Mouse (Mus musculus): ENCODE results near the gene Actg1. TPM values are rescaled to one million over a fixed set of nuclear protein-coding genes. Genes with fewer than 3 reads are reported as not detected.
A peak's percentile ranks its signal among the peaks of the same experiment; 100 is the strongest.

The Actg1 gene
- polyA plus RNA-seq, 1 experiment from 2014 or later: 3,928 TPM

- H3K36me3 ChIP-seq: no peaks in the 10 kb centered on the region
- 32% methylated on average over 16 of the region's 16 CpGs for WGBS
- no peaks in the 10 kb centered on the region for H3K9me3 ChIP-seq
- H3K4me2 ChIP-seq (replicated peaks): peak overlapping the region; percentile 89
- H3K4me3 ChIP-seq (replicated peaks): peak overlapping the region; percentile 52
- no peaks in the 10 kb centered on the region for H3K27me3 ChIP-seq
- H3K27ac ChIP-seq: peak overlapping the region; percentile 99
- peaks cover 48% of the 10 kb centered on the region for H3K4me1 ChIP-seq (replicated peaks)
- ATAC-seq: no peak
- H3K9ac ChIP-seq (replicated peaks): peak overlapping the region; percentile 57
These were observed 33.5 kb downstream of the Actg1 start for GRCm38 (mm10) chr11:120314721-120315415.

GRCm38 (mm10) chr11:120313906-120314685 lies 34.2 kb downstream of the Actg1 start:
- Histone ChIP-seq H3K4me3 (replicated peaks) (no peak overlapping the region), H3K27me3 (0 out of 2 replicates have a peak, but pooled peaks cover 2% of the 10 kb centered on the region), H3K36me3 (no peaks in the 10 kb centered on the region), H3K4me2 (replicated peaks) (no peak overlapping the region), H3K27ac (peak overlapping the region; percentile 99), H3K9ac (replicated peaks) (0 out of 2 replicates have a peak overlapping the region, but pooled peaks have one; percentile 19), H3K9me3 (no peaks in the 10 kb centered on the region), H3K4me1 (replicated peaks) (peaks cover 48% of the 10 kb centered on the region)
- 55% methylated on average over 6 of the region's 6 CpGs for WGBS
- ATAC-seq: no peak

GRCm38 (mm10) chr11:120312069-120312468 lies 36.3 kb downstream of the Actg1 start:
- WGBS: 81% methylated on average over 6 of the region's 6 CpGs
- H3K27ac ChIP-seq: peak overlapping the region; percentile 95; the same call in 1 of the 2 replicates
- no peak overlapping the region for H3K4me3 ChIP-seq (replicated peaks)

GRCm38 (mm10) chr11:120311561-120311960 lies 36.8 kb downstream of the Actg1 start:
- Histone ChIP-seq H3K4me1 (replicated peaks) (peaks cover 55% of the 10 kb centered on the region), H3K27me3 (peaks cover 14% of the 10 kb centered on the region), H3K36me3 (no peaks in the 10 kb centered on the region), H3K4me3 (replicated peaks) (peak overlapping the region; percentile 42), H3K27ac (peak overlapping the region; percentile 95), H3K4me2 (replicated peaks) (peak overlapping the region; percentile 71), H3K9me3 (no peaks in the 10 kb centered on the region), H3K9ac (replicated peaks) (peak overlapping the region; percentile 71)
- ATAC-seq: no peak
- WGBS: 46% methylated on average over 10 of the region's 10 CpGs

More at GRCm38 (mm10) chr11:120312069-120312468, 36.3 kb downstream of the Actg1 start:
- Histone ChIP-seq H3K36me3 (no peaks in the 10 kb centered on the region), H3K4me1 (replicated peaks) (peaks cover 55% of the 10 kb centered on the region), H3K27me3 (peaks cover 9% of the 10 kb centered on the region; the same call in 1 of the 2 replicates), H3K4me2 (replicated peaks) (no peak overlapping the region), H3K9ac (replicated peaks) (no peak overlapping the region), H3K9me3 (no peaks in the 10 kb centered on the region)
- no peak for ATAC-seq

- 3% methylated on average over 45 of the region's 45 CpGs for WGBS
- Histone ChIP-seq H3K9me3 (no peaks in the 10 kb centered on the region), H3K36me3 (no peaks in the 10 kb centered on the region), H3K4me2 (replicated peaks) (peak overlapping the region; percentile 71), H3K9ac (replicated peaks) (peak overlapping the region; percentile 71), H3K4me1 (replicated peaks) (peaks cover 59% of the 10 kb centered on the region), H3K27me3 (peaks cover 21% of the 10 kb centered on the region), H3K27ac (peak overlapping the region; percentile 95), H3K4me3 (replicated peaks) (peak overlapping the region; percentile 42)
- peak; percentile 93 for ATAC-seq
These were observed 37.5 kb downstream of the Actg1 start for GRCm38 (mm10) chr11:120310813-120311312.

- Histone ChIP-seq H3K4me2 (replicated peaks) (no peak overlapping the region), H3K27ac (no peak overlapping the region), H3K4me1 (replicated peaks) (peaks cover 60% of the 10 kb centered on the region), H3K27me3 (peaks cover 23% of the 10 kb centered on the region), H3K9ac (replicated peaks) (no peak overlapping the region; the same call in 1 of the 2 replicates), H3K4me3 (replicated peaks) (no peak overlapping the region), H3K36me3 (no peaks in the 10 kb centered on the region), H3K9me3 (no peaks in the 10 kb centered on the region)
- WGBS: 55% methylated on average over 15 of the region's 15 CpGs
- no peak for ATAC-seq
These were observed 39.7 kb downstream of the Actg1 start for GRCm38 (mm10) chr11:120308441-120309320.

- 5% methylated on average over 19 of the region's 19 CpGs for WGBS
- ATAC-seq: no peak
- Histone ChIP-seq H3K9ac (replicated peaks) (peak overlapping the region; percentile 2; the same call in 1 of the 2 replicates), H3K27ac (no peak overlapping the region), H3K36me3 (no peaks in the 10 kb centered on the region), H3K4me2 (replicated peaks) (peak overlapping the region; percentile 10; the same call in 1 of the 2 replicates), H3K9me3 (no peaks in the 10 kb centered on the region), H3K27me3 (peaks cover 30% of the 10 kb centered on the region), H3K4me3 (replicated peaks) (no peak overlapping the region), H3K4me1 (replicated peaks) (peaks cover 64% of the 10 kb centered on the region)
These were observed 40.5 kb downstream of the Actg1 start for GRCm38 (mm10) chr11:120307566-120308430.

- H3K4me2 ChIP-seq (replicated peaks): peak overlapping the region; percentile 10; the same call in 1 of the 2 replicates
- H3K9me3 ChIP-seq: no peaks in the 10 kb centered on the region
- H3K9ac ChIP-seq (replicated peaks): 0 out of 2 replicates have a peak overlapping the region, but pooled peaks have one; percentile 2
- H3K4me3 ChIP-seq (replicated peaks): no peak overlapping the region
- ATAC-seq: no peak
- WGBS: 10% methylated on average over 5 of the region's 5 CpGs
- H3K36me3 ChIP-seq: no peaks in the 10 kb centered on the region
- peaks cover 30% of the 10 kb centered on the region for H3K27me3 ChIP-seq
- peaks cover 63% of the 10 kb centered on the region for H3K4me1 ChIP-seq (replicated peaks)
- H3K27ac ChIP-seq: 0 out of 2 replicates have a peak overlapping the region, but pooled peaks have one; percentile 5
These were observed 41.3 kb downstream of the Actg1 start for GRCm38 (mm10) chr11:120307132-120307413.

- Histone ChIP-seq H3K27me3 (peaks cover 30% of the 10 kb centered on the region), H3K4me1 (replicated peaks) (peaks cover 58% of the 10 kb centered on the region), H3K4me2 (replicated peaks) (peak overlapping the region; percentile 75; the same call in 1 of the 2 replicates), H3K4me3 (replicated peaks) (no peak overlapping the region), H3K9ac (replicated peaks) (peak overlapping the region; percentile 67), H3K27ac (no peak overlapping the region), H3K36me3 (no peaks in the 10 kb centered on the region), H3K9me3 (no peaks in the 10 kb centered on the region)
- 60% methylated on average over 12 of the region's 12 CpGs for WGBS
- no peak for ATAC-seq
These were observed 41.8 kb downstream of the Actg1 start for GRCm38 (mm10) chr11:120306366-120307131.
